Mouse (Mus musculus) myocyte (in vitro differentiated cells): ENCODE data around the gene Mlph. TPM values are rescaled to one million over a fixed set of nuclear protein-coding genes. Genes with fewer than 3 reads are reported as not detected.
A peak's percentile ranks its signal among the peaks of the same experiment; 100 is the strongest.

ENCODE experiments used
- H3K27me3 ChIP-seq: one replicate; pipeline ENCODE4 v1.6.1; 2011; ENCODE audit not compliant: control insufficient read depth, insufficient read depth, insufficient read length
- H3K36me3 ChIP-seq: one replicate; pipeline ENCODE4 v1.6.1; 2011; ENCODE audit not compliant: control insufficient read depth, insufficient read depth
- H3K4me2 ChIP-seq: one replicate; pipeline ENCODE4 v1.6.1; 2011; ENCODE audit warnings: low read depth, control low read depth
- H3K4me3 ChIP-seq: one replicate; pipeline ENCODE4 v1.5.1; 2011; ENCODE audit warnings: mild to moderate bottlenecking, control low read depth, moderate library complexity
- H3K79me2 ChIP-seq: one replicate; pipeline ENCODE4 v1.6.1; 2011; ENCODE audit not compliant: control insufficient read depth, insufficient read depth
- H3ac ChIP-seq: one replicate; pipeline ENCODE4 v1.6.1; 2011; ENCODE audit not compliant: control insufficient read depth, insufficient read length
- CEBPB ChIP-seq: IDR thresholded peaks from 2 replicates; pipeline ENCODE4 v1.6.1; 2011; ENCODE audit warnings: mild to moderate bottlenecking, moderate library complexity; ENCODE audit not compliant: poor library complexity, insufficient read depth, severe bottlenecking
- E2F4 ChIP-seq: IDR thresholded peaks from one replicate; pipeline ENCODE4 v1.6.1; 2011; ENCODE audit warnings: mild to moderate bottlenecking, control low read depth, moderate library complexity; ENCODE audit not compliant: insufficient read depth
- MAX ChIP-seq: IDR thresholded peaks from one replicate; pipeline ENCODE4 v1.6.1; 2011; ENCODE audit warnings: low read depth, mild to moderate bottlenecking, control low read depth
- MYOD1 ChIP-seq, 3 experiments: IDR thresholded peaks; one replicate each; pipeline ENCODE4 v1.6.1; 2011; ENCODE audit warnings: control low read depth in 2 of 3, low read depth in 2 of 3, mild to moderate bottlenecking in 2 of 3, moderate library complexity in 1 of 3; ENCODE audit not compliant: insufficient read length in 2 of 3, control insufficient read depth in 1 of 3
- MYOG ChIP-seq, 3 experiments: IDR thresholded peaks; one replicate each; pipeline ENCODE4 v1.6.1; 2011; ENCODE audit warnings: control low read depth in 2 of 3, low read depth in 2 of 3, mild to moderate bottlenecking in 2 of 3; ENCODE audit not compliant: insufficient read length in 2 of 3, control insufficient read depth in 1 of 3, insufficient read depth in 1 of 3
- POLR2A ChIP-seq: IDR thresholded peaks from one replicate; pipeline ENCODE4 v1.6.1; 2011; ENCODE audit warnings: low read depth, mild to moderate bottlenecking, control low read depth, moderate library complexity; ENCODE audit not compliant: insufficient read length
- POLR2AphosphoS2 ChIP-seq: IDR thresholded peaks from one replicate; pipeline ENCODE4 v1.6.1; 2011; ENCODE audit warnings: low read depth, control low read depth; ENCODE audit not compliant: insufficient read length
- REST ChIP-seq: IDR thresholded peaks from one replicate; pipeline ENCODE4 v1.6.1; 2011; ENCODE audit warnings: mild to moderate bottlenecking, control low read depth, moderate library complexity; ENCODE audit not compliant: insufficient read depth, insufficient read length
- SRF ChIP-seq: IDR thresholded peaks from one replicate; pipeline ENCODE4 v1.6.1; 2011; ENCODE audit warnings: low read depth; ENCODE audit not compliant: control insufficient read depth, insufficient read length
- TCF12 ChIP-seq: IDR thresholded peaks from one replicate; pipeline ENCODE4 v1.6.1; 2011; ENCODE audit warnings: mild to moderate bottlenecking, control low read depth; ENCODE audit not compliant: poor library complexity, insufficient read depth, severe bottlenecking
- TCF3 ChIP-seq: IDR thresholded peaks from one replicate; pipeline ENCODE4 v1.6.1; 2011; ENCODE audit warnings: low read depth, control low read depth; ENCODE audit not compliant: insufficient read length
- USF1 ChIP-seq: IDR thresholded peaks from one replicate; pipeline ENCODE4 v1.6.1; 2011; ENCODE audit warnings: low read depth, mild to moderate bottlenecking, control low read depth, moderate library complexity
- polyA plus RNA-seq: library from polyadenylated mRNA; unstranded; fragments of >200 nt; fragmentation: generic; extraction: Trizol; gene quantifications from one replicate; pipeline ENCODE4 v1.2.1, GENCODE M21; 2012; ENCODE audit warnings: missing spikeins

Mlph gene
- polyA plus RNA-seq, 1 experiment, result 0.11 TPM

DNA sequence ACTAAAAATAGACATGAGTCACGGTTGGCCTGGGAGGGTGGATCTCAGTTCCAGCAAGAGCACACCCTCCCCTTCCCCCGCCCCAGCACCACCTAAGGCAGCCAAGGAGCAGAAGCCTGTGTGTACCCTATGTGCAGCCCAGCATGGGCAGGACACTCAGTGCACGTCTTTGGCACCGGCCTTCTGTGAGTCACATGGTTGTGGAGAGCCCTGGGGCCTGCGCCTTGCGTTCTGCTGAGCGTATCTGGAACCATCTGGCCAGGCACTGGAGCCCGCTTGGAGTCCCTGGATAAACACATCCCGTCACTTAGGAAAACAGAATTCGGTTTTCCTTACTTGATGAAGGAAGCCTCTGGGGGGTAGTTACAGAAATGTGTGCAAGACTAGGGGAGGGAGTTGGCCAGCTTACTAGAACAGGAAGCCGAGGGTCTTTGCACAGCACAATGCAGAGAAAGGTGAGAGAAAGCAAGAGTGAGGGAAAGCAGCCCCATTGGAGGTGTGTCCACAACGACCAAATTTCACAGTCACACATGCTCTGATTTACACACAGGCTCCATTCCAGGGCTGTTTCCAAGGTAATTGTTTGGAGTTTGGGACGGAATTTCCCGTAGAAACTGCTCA, 18.0 kb upstream of the Mlph start:
- no peak overlapping the region for H3K4me3 ChIP-seq
- H3K36me3 ChIP-seq, result no peaks in the 10 kb centered on the region
- TF ChIP-seq POLR2A (no peak), REST (no peak), SRF (no peak), TCF3 (no peak), USF1 (peak; percentile 28)
- no peak overlapping the region for H3ac ChIP-seq
- H3K4me2 ChIP-seq, result peak overlapping the region; percentile 69
- H3K79me2 ChIP-seq, result no peaks in the 10 kb centered on the region
- H3K27me3 ChIP-seq, result no peaks in the 10 kb centered on the region

DNA sequence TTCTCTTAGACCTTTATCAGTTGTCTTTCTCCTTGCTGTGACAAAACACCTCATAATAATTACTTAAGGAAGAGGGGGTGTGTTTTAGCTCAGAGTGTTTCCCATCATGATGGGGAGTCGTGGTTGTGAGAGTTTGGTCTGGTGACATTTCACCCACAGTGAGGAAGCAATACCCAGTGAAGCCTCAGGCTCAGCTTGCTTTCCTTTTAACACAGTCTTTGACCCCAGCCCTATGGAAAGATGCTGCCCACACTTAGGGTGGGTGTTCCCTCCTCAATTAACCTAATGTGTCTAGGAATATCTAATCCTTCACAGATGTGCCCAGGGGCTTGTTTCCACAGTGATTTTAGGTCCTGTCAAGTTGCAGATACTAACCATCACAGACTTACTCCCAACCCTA, 16.9 kb upstream of the Mlph start:
- TF ChIP-seq POLR2A, result no peak
- TF ChIP-seq SRF, result no peak
- TF ChIP-seq USF1, result no peak
- Histone ChIP-seq H3K4me3 (no peak overlapping the region), H3K4me2 (no peak overlapping the region), H3K36me3 (no peaks in the 10 kb centered on the region), H3K27me3 (no peaks in the 10 kb centered on the region), H3K79me2 (no peaks in the 10 kb centered on the region), H3ac (no peak overlapping the region)

DNA sequence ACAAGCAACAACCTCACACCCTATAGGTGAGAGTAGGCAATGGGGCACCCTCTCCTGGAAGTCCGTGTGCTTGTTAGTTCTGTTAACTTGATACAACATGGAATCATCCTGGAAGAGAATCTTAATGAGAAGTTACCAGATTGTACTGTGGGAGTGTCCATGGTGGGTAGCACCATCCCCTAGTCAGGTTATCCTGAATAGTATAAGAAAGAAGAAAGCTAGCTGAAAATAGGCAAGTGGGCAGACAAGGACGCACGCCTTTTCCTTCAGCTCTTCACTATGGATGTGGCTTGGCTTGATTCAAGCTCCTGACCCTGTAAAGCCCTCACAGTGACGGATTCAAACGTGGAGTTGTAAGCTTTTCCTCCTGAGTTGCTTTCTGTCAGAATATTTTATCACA, 15.1 kb upstream of the Mlph start:
- Histone ChIP-seq H3K36me3 (no peaks in the 10 kb centered on the region), H3ac (no peak overlapping the region), H3K4me2 (no peak overlapping the region), H3K27me3 (no peaks in the 10 kb centered on the region), H3K79me2 (no peaks in the 10 kb centered on the region), H3K4me3 (no peak overlapping the region)
- TF ChIP-seq TCF3 (no peak), MAX (no peak), REST (no peak), USF1 (no peak), E2F4 (no peak), CEBPB (no peak), SRF (no peak), POLR2A (no peak)

DNA sequence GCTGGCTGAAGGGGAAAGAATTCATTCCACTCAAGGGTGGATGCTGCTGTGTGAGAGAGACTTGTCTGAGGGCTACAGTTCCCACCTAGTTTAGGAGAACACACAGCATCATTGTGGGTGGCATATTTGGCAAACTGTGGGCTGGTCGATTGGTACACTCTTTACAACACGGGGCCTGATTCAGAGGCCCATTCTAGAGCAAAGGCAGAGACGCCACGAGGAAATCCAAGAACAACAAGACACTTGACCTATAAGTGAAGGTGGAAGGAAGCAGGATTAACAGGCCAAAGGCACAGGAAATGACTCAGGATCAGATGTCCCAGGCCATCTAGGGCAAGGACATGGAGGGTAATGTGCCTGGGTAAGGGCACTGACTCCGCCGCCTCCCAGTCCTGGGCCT, 14.5 kb upstream of the Mlph start:
- no peaks in the 10 kb centered on the region for H3K79me2 ChIP-seq
- H3K36me3 ChIP-seq, result no peaks in the 10 kb centered on the region
- TF ChIP-seq POLR2A, result no peak
- no peak for TF ChIP-seq MYOG (IDR thresholded peaks at IDR 0.05; ENCODE audit: control insufficient read depth in 1 of 3, insufficient read depth in 1 of 3, insufficient read length in 2 of 3, low read depth in 2 of 3)
- no peak for TF ChIP-seq REST
- TF ChIP-seq POLR2AphosphoS2, result no peak
- no peak for TF ChIP-seq SRF
- TF ChIP-seq E2F4, result no peak
- no peak for TF ChIP-seq MYOD1 (IDR thresholded peaks at IDR 0.05; ENCODE audit: control insufficient read depth in 1 of 3, insufficient read length in 2 of 3, low read depth in 2 of 3)
- no peak for TF ChIP-seq USF1
- TF ChIP-seq CEBPB, result no peak
- no peak for TF ChIP-seq TCF3
- TF ChIP-seq TCF12, result no peak
- TF ChIP-seq MAX, result no peak
- H3K4me3 ChIP-seq, result no peak overlapping the region
- no peak overlapping the region for H3ac ChIP-seq
- H3K4me2 ChIP-seq, result no peak overlapping the region
- no peaks in the 10 kb centered on the region for H3K27me3 ChIP-seq

DNA sequence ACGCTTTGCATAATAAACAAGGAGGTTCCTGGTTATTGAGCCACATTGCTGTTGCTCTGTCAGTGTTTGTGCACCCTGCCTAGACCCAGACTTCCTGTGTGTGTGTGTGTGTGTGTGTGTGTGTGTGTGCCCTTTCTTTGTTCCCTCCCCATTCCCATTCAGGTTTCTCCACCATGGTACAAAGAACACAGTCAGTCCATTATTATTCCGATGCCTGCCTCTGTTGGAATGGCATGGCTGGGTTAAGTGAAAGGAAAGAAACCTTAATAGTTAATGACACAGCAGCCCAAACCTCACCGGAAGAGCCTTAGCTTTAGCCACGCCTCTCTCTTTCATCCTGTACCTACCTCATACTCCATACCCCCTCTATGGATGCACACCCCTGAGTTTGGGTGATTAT, 13.6 kb upstream of the Mlph start:
- Histone ChIP-seq H3K4me3 (no peak overlapping the region), H3K79me2 (no peaks in the 10 kb centered on the region), H3ac (no peak overlapping the region), H3K36me3 (no peaks in the 10 kb centered on the region), H3K4me2 (no peak overlapping the region), H3K27me3 (no peaks in the 10 kb centered on the region)
- TF ChIP-seq MYOD1 (IDR thresholded peaks at IDR 0.05; ENCODE audit: control insufficient read depth in 1 of 3, insufficient read length in 2 of 3, low read depth in 2 of 3) (no peak), SRF (no peak), POLR2AphosphoS2 (no peak), CEBPB (no peak), POLR2A (no peak), MAX (no peak), USF1 (no peak), TCF12 (no peak), REST (no peak), MYOG (IDR thresholded peaks at IDR 0.05; ENCODE audit: control insufficient read depth in 1 of 3, insufficient read depth in 1 of 3, insufficient read length in 2 of 3, low read depth in 2 of 3) (no peak), E2F4 (no peak), TCF3 (no peak)
